Mouse (Mus musculus) left cerebral cortex, postnatal 4 days (tissue): ENCODE results near the gene Gm8247. TPM values are rescaled to one million over a fixed set of nuclear protein-coding genes. Genes with fewer than 3 reads are reported as not detected.
"Not testable (repeated sequence)": the region's sequence is repeated elsewhere in the genome, so short reads cannot be mapped to it uniquely, and the experiment has no call there.

Source experiments
- DNase-seq: peaks from one replicate; pipeline ENCODE4 v3.0.0-alpha.2; 2022
- intact Hi-C: fragments of 180-260 bp; cut with DNase I; formaldehyde crosslinking; loops from one replicate; pipeline ENCODE4 v1.15.1; 2025
- total RNA-seq, 2 experiments: library from RNA; stranded (reverse); gene quantifications; 2 replicates each; pipeline ENCODE4 v1.2.3; 2021

The Gm8247 gene
- not detected for total RNA-seq

GRCm38 (mm10) chr14:44582853-44583252 is at the start of gene Gm8247:
TSS of gene Gm8247 (plus strand) at chr14:44583153.
- DNase-seq, intact Hi-C loops: not testable (repeated sequence)

- DNase-seq, intact Hi-C loops: not testable (repeated sequence)
These were observed 35.0 kb upstream of the Gm8247 start for GRCm38 (mm10) chr14:44547961-44548360.

- DNase-seq, intact Hi-C loops: not testable (repeated sequence)
These were observed 8.8 kb downstream of the Gm8247 start for GRCm38 (mm10) chr14:44591765-44592164.

- intact Hi-C loops, DNase-seq: not testable (repeated sequence)
These were observed 44.8 kb downstream of the Gm8247 start, which contains the start of gene Gm5624 for GRCm38 (mm10) chr14:44627737-44628136. TSS of gene Gm5624 (minus strand) at chr14:44627938.

Other genes starting within 250 kb of the Gm8247 start
- not detected for gene Gm5930, start 244.6 kb upstream of the Gm8247 start, total RNA-seq
- not detected for gene Gm8229, start 217.8 kb upstream of the Gm8247 start, total RNA-seq
- gene Gm3371, start 172.5 kb upstream of the Gm8247 start, total RNA-seq = not detected
- not detected for gene Gm8232, start 149.5 kb upstream of the Gm8247 start, total RNA-seq
- gene BC061237, start 90.7 kb upstream of the Gm8247 start, total RNA-seq = not detected
- gene Gm17093, start 64.9 kb upstream of the Gm8247 start, total RNA-seq = not detected
- not detected for gene Gm5624, start 44.8 kb downstream of the Gm8247 start, total RNA-seq
- gene Gm8257, start 123.3 kb downstream of the Gm8247 start, total RNA-seq = not detected
- not detected for gene Gm8267, start 167.2 kb downstream of the Gm8247 start, total RNA-seq